Mouse (Mus musculus) gastrocnemius, adult 2 months (tissue): ENCODE data around the gene Mtg2. TPM values are rescaled to one million over a fixed set of nuclear protein-coding genes. Genes with fewer than 3 reads are reported as not detected.

ENCODE experiments used
- DNase-seq: peaks from one replicate; pipeline ENCODE4 v3.0.0; 2022
- H3K27ac ChIP-seq: fragments of 200-600 bp; 2 replicates; pipeline ENCODE4 v1.8.1; 2022; ENCODE audit warnings: mild to moderate bottlenecking
- H3K4me3 ChIP-seq: fragments of 200-600 bp; 2 replicates; pipeline ENCODE4 v1.8.1; 2022; ENCODE audit warnings: mild to moderate bottlenecking, moderate library complexity
- CTCF ChIP-seq: fragments of 200-600 bp; IDR thresholded peaks from 2 replicates; pipeline ENCODE4 v1.8.1; 2022; ENCODE audit warnings: antibody characterized with exemption, mild to moderate bottlenecking, moderate library complexity
- intact Hi-C: fragments of 180-260 bp; cut with DNase I; formaldehyde crosslinking; loops from one replicate; pipeline ENCODE4 v1.15.1; 2025
- total RNA-seq, 2 experiments: library from RNA; stranded (reverse); gene quantifications; 2 replicates each; pipeline ENCODE4 v1.2.3; 2021

The Mtg2 gene
- total RNA-seq, 2 experiments from 2014 or later, result 13.0 to 17.4 TPM

DNA sequence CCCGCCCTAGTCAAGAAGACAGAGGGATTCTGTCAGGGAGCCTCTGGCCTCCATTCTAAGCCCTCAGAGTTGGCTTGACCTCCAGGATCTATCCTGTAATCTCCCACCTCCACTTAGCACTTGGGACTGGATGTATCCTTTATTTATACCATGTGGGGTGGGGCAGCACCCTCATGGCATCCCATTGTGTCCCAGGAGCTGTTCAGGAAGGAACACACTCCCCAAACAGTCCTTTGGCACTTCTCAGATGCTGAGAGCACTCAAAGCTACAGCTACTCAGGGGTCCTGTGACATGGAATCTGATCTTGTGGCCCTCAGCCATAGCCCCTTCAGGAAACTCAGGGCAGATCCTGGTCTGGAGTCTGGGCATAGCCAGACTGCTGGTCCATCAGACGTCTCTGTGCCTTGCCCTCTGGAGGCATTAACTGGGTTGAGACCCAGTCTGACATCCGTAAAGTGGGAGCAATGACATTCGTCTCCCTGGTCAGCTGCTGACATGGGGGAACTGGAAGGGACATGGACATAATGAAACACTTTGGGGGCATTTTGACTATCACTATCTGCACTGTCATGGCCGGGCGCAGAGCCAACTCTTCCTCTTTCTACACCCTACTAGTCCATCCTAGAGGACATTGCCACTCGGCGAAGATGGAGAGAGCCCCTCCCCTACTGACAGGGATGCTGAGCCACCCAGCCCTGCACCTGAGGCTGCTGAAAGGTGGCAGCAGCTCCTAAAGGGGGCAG, 46.5 kb downstream of the Mtg2 start:
- intact Hi-C loops, result loop anchor here (5.0 kb wide), 1 partner anchor 95 kb away; the partner anchor contains the start of gene Lsm14b
- TF ChIP-seq CTCF, result no peak
- Histone ChIP-seq H3K4me3 (no peak overlapping the region), H3K27ac (peak overlapping the region; percentile 94)
- peak; percentile 52 for DNase-seq

DNA sequence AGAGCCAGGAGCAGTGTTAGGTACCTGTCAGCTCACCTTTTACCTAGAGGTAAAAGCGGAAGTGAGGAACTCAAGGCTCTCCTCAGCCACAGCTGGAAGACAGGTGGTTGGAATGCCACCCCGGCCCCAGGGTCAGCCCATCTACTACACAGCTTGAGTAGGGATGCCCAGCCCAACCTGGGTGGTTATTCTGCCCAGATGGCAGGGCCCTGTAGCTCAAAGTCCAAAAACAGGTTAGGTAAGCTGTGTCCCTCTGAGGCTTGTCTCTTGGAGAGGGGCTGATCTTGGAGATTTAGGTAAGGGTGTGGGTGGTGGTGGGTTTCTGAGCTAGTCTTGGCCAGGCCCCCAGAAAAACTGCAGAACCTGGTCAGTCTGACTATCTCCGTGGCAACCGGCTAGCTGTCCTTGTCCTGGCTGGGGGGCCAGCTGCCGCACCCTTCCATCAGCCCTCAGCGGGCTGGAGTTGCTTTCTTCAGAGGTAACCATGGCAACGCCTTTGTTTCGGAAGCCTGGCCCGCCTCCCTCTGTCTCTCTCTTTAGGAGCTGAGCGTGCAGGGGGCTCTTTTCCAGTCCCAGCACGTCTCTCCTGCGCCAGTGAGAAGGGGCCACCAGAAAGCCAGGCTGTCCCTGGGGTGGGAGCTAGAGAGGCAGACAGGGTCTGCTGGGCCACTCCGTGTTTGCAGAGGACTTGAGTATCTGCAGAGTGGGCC, 47.3 kb downstream of the Mtg2 start:
- peak overlapping the region; percentile 34 for H3K4me3 ChIP-seq
- H3K27ac ChIP-seq, result peak overlapping the region; percentile 94
- no peak for TF ChIP-seq CTCF
- intact Hi-C loops, result loop anchor here (5.0 kb wide), 1 partner anchor 95 kb away; the partner anchor contains the start of gene Lsm14b
- peak; percentile 58 for DNase-seq

DNA sequence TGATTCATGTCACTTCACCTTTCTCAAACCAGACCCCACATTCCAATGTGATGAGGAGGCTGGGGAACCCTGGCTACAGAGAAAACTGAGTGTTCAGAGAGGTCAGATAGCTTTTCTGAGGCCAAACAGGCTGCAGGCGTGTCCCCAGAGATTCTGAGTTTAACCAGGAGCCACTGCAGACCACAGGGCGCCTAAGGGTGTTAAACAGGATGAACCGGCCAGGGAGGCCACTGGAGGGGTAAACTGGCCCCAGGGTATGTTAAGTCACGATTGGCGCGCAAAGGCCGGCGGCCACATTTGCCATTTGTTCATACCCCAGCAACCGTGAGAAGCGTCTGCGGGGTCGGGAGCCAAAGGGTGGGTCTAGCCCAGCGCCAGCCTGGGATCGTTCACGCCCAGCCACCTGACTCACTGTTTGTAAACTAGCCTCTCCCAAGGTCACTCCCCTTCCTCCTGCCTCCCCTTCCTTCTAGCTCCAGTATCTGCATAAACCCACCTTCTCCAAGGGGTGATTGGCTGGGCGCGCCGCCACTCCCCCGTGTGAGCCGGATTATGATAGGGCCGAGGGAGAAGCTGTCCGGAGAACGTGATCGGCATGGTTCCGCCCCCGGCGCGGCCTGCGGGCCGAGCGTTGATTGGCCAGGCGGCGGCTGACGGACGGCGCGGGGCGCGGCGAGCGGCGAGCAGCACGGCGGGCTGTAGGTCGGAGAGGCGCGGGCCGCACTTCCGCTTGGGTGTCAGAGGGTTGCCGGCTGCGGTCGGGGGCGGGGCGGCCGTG, 48.5 kb downstream of the Mtg2 start, which contains the start of gene Osbpl2:
Osbpl2 (plus strand) TSS at position 646 of the 778 bp plus-strand sequence.
- peak within 1 kb of the TSS; percentile 94 for H3K27ac ChIP-seq
- intact Hi-C loops, result loop anchor here (5.0 kb wide), 1 partner anchor 97 kb away; the partner anchor contains the start of gene Lsm14b
- TF ChIP-seq CTCF, result no peak
- peak within 1 kb of the TSS; percentile 98 for H3K4me3 ChIP-seq
- DNase-seq, result peak; percentile 100

- no peak for TF ChIP-seq CTCF
- H3K27ac ChIP-seq, result peak overlapping the region; percentile 94
- no peak for DNase-seq
- intact Hi-C loops, result loop anchor here (5.0 kb wide), 1 partner anchor 97 kb away; the partner anchor contains the start of gene Lsm14b
- peak overlapping the region; percentile 98 for H3K4me3 ChIP-seq
Observed at GRCm38 (mm10) chr2:180119439-180120291, 49.3 kb downstream of the Mtg2 start.

- H3K4me3 ChIP-seq, result peak overlapping the region; percentile 98
- no peak for TF ChIP-seq CTCF
- intact Hi-C loops, result no loop called here
- peak overlapping the region; percentile 94 for H3K27ac ChIP-seq
- no peak for DNase-seq
Observed at GRCm38 (mm10) chr2:180120292-180120761, 49.9 kb downstream of the Mtg2 start.

- DNase-seq, result no peak
- intact Hi-C loops, result no loop called here
- Histone ChIP-seq H3K4me3 (no peak overlapping the region), H3K27ac (peak overlapping the region; percentile 68; the same call in 1 of the 2 replicates)
- peak; percentile 23; the same call in 1 of the 2 replicates for TF ChIP-seq CTCF
Observed at GRCm38 (mm10) chr2:180124192-180124591, 53.8 kb downstream of the Mtg2 start.

DNA sequence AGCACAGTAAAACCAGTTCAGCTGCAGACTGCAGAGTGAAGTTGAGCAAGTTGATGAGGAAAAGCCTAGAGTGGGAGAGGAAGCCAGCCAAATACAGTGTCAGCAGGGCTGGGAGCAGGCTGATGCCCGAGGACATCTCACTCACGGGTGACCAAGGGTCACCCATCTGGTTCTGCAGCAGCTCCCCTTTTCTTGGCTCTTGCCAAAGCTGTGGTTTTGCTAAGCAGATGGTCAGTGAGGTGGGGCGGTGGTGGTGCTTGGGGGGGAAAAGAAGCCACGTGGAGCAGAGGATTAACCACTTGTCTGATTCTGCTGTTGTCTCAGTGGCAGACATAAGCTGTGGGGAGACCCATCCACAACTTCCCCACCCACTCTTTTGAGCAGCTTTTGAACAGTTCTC, 55.8 kb downstream of the Mtg2 start:
- Histone ChIP-seq H3K27ac (peak overlapping the region; percentile 68), H3K4me3 (no peak overlapping the region)
- DNase-seq, result peak; percentile 76
- intact Hi-C loops, result no loop called here
- TF ChIP-seq CTCF, result no peak

DNA sequence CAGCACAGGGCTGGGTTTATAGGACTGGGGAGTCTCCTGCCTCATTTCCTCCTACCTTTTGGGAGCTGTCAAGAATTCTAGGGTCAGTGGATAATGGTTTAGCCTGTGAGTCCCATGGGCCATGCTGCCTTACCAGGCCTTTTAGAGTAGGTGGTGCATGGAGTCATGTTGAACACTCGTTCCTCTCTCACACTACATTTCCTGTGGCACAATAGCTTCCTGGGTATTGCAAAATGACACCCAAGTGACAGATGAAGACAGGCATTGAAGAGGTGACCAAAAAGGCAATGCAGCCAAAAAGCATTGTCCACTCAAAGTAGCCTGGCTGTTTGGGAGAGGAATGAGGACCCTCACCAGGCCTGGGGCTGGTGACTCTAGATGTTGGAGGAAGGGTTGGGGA, 57.3 kb downstream of the Mtg2 start:
- intact Hi-C loops, result no loop called here
- Histone ChIP-seq H3K4me3 (no peak overlapping the region), H3K27ac (peak overlapping the region; percentile 68; the same call in 1 of the 2 replicates)
- TF ChIP-seq CTCF, result no peak
- no peak for DNase-seq

DNA sequence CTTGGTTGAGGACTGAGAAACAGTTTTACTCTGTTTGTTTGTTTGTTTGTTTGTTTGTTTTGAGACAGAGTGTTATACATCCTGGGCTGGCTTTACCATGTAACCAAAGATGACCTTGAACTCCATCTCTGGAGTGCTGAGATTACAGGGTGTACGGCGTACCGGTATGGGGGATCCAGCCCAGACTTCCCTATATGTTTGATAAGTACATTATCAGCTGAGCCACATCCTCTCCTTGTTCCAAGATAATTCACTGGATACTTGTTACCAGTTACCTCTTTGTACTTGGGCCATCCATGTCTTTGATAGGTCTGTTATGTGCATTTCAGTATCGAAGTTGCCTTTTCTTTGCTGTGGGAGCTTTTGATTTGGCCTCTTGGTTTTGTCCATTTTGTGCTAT, 62.8 kb downstream of the Mtg2 start:
- Histone ChIP-seq H3K4me3 (no peak overlapping the region), H3K27ac (no peak overlapping the region)
- intact Hi-C loops, result no loop called here
- no peak for DNase-seq
- no peak for TF ChIP-seq CTCF

GRCm38 (mm10) chr2:180133911-180134310, 63.5 kb downstream of the Mtg2 start:
- intact Hi-C loops, result no loop called here

GRCm38 (mm10) chr2:180135414-180135813, 65.0 kb downstream of the Mtg2 start:
- H3K4me3 ChIP-seq, result no peak overlapping the region
- intact Hi-C loops, result no loop called here
- TF ChIP-seq CTCF, result no peak
- H3K27ac ChIP-seq, result no peak overlapping the region
- no peak for DNase-seq

More at GRCm38 (mm10) chr2:180133911-180134310, 63.5 kb downstream of the Mtg2 start:
- Histone ChIP-seq H3K27ac (no peak overlapping the region), H3K4me3 (no peak overlapping the region)
- DNase-seq, result no peak
- no peak for TF ChIP-seq CTCF

Other genes with a start within 250 kb of the Mtg2 start
- 10 to 100 TPM; 10.5 to 10.9 TPM for gene Taf4, start 93.9 kb upstream of the Mtg2 start, total RNA-seq
- 10 to 100 TPM; 46.2 to 48.3 TPM for gene Lsm14b, start 45.6 kb upstream of the Mtg2 start, total RNA-seq
- gene Psma7, start 28.2 kb upstream of the Mtg2 start, total RNA-seq, result 100 to 1,000 TPM; 135 to 160 TPM
- gene Ss18l1, start 28.1 kb upstream of the Mtg2 start, total RNA-seq, result 1 to 10 TPM; 1.9 to 2.7 TPM
- gene Hrh3, start 33.9 kb downstream of the Mtg2 start, total RNA-seq, result not detected
- gene Osbpl2, start 48.7 kb downstream of the Mtg2 start, total RNA-seq, result 10 to 100 TPM; 16.3 to 18.6 TPM
- 100 to 1,000 TPM in 1 of 2 experiments, 10 to 100 TPM in 1; 99.5 to 121 TPM for gene Adrm1, start 100.9 kb downstream of the Mtg2 start, total RNA-seq
- gene Lama5, start 155.3 kb downstream of the Mtg2 start, total RNA-seq, result 10 to 100 TPM; 10.5 to 14.8 TPM
- gene Rps21, start 186.8 kb downstream of the Mtg2 start, total RNA-seq, result 100 to 1,000 TPM; 359 to 473 TPM
- 1 to 10 TPM; 9.3 to 9.8 TPM for gene Cables2, start 202.9 kb downstream of the Mtg2 start, total RNA-seq
- gene Rbbp8nl, start 219.3 kb downstream of the Mtg2 start, total RNA-seq, result not detected